Mouse (Mus musculus): Measurements from ENCODE around the gene Siae. TPM values are rescaled to one million over a fixed set of nuclear protein-coding genes. Genes with fewer than 3 reads are reported as not detected.

The Siae gene
- polyA plus RNA-seq, 1 experiment from 2014 or later = 7.7 TPM

DNA sequence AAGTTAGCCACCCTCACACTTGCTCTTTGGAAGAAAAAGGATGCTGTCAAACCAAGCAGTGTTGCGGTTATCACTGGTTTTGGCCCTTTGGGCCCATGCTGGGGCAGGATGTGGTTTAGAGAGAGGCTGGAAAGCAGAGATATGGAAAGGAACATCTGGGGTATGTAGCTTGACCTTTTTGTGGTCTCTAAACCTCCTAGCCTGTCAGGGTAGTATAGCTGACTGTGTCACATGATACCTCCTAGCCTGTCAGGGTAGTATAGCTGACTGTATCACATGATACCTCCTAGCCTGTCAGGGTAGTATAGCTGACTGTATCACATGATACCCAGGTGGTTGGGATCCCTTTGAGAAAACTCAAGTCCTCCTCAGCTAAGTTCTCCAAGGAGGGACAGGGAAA, 1.2 kb upstream of the Siae start:
- Histone ChIP-seq H3K9ac (replicated peaks; ENCODE audit: low read depth) (no peak overlapping the region), H3K27me3 (replicated peaks; ENCODE audit: insufficient read depth, low read length) (peaks cover 6% of the 10 kb centered on the region; the same call in 1 of the 2 replicates), H3K27ac (ENCODE audit: low read length) (no peak overlapping the region), H3K36me3 (ENCODE audit: insufficient read depth, low read length) (no peaks in the 10 kb centered on the region), H3K4me2 (replicated peaks; ENCODE audit: low read depth, low read length) (no peak overlapping the region), H3K9me3 (ENCODE audit: low read length) (no peaks in the 10 kb centered on the region), H3K4me1 (ENCODE audit: insufficient read depth, low read depth, low read length) (peaks cover 8% of the 10 kb centered on the region), H3K4me3 (ENCODE audit: low read depth, low read length) (no peak overlapping the region)
- ATAC-seq = no peak
- WGBS = 90% methylated on average over 1 of the region's 1 CpGs
- TF ChIP-seq CTCF (IDR thresholded peaks at IDR 0.05) (no peak), EP300 (IDR thresholded peaks at IDR 0.05) (no peak)
- DNase-seq (ENCODE audit: low spot score) = peak; percentile 4

DNA sequence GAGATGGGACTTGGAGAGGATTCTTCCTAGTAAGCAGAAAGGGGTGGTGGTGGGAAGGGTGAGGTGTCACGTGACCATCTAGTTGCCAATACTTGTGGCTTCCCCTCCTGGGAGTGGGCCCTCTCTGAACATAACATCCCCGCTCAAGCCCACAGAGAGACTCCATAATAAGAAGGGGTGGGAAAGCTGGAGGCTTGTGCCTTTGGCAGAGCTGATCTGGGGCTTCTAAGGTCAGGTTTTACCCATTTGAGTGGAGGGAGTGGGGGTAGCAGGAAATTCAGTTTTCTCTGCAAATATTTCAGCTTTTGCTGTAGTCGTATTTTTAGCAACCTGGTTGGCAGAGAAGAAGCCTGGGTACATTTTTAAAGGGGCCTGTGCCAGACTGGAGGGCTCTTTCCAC, 868 bp downstream of the Siae start:
- 65% methylated on average over 3 of the region's 3 CpGs for WGBS
- H3K27ac ChIP-seq (ENCODE audit: low read length) = no peak overlapping the region
- H3K4me1 ChIP-seq (ENCODE audit: insufficient read depth, low read depth, low read length) = peaks cover 8% of the 10 kb centered on the region
- no peaks in the 10 kb centered on the region for H3K36me3 ChIP-seq (ENCODE audit: insufficient read depth, low read length)
- no peak overlapping the region for H3K4me2 ChIP-seq (replicated peaks; ENCODE audit: low read depth, low read length)
- H3K9me3 ChIP-seq (ENCODE audit: low read length) = no peaks in the 10 kb centered on the region
- TF ChIP-seq EP300 (IDR thresholded peaks at IDR 0.05) = no peak
- no peak for TF ChIP-seq CTCF (IDR thresholded peaks at IDR 0.05)
- peaks cover 6% of the 10 kb centered on the region; the same call in 1 of the 2 replicates for H3K27me3 ChIP-seq (replicated peaks; ENCODE audit: insufficient read depth, low read length)
- H3K4me3 ChIP-seq (ENCODE audit: low read depth, low read length) = no peak overlapping the region
- DNase-seq (ENCODE audit: low spot score) (no peak), ATAC-seq (no peak)
- H3K9ac ChIP-seq (replicated peaks; ENCODE audit: low read depth) = no peak overlapping the region

DNA sequence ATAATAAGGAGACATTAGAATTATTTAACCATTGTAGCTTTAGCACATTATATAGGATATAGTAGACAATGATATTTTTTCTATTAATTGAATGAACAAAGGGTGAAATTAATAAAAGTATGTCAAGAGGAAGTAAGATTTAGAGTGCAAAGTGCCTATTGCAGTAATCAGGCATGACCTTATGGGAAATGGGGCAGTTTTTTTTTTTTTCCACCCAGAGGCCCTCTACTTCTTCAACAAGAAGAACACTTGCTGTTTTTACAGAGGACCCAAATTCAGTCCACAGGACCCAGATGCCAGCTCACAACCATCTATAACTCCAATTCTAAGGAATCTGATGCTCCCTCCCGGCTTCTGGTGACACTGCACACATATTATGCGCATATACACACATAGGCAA, 5.1 kb downstream of the Siae start:
- no peak overlapping the region for H3K9ac ChIP-seq (replicated peaks; ENCODE audit: low read depth)
- TF ChIP-seq CTCF (IDR thresholded peaks at IDR 0.05) (no peak), EP300 (IDR thresholded peaks at IDR 0.05) (no peak)
- no peak overlapping the region for H3K4me3 ChIP-seq (ENCODE audit: low read depth, low read length)
- DNase-seq (ENCODE audit: low spot score) (no peak), ATAC-seq (no peak)
- H3K36me3 ChIP-seq (ENCODE audit: insufficient read depth, low read length) = no peaks in the 10 kb centered on the region
- 93% methylated on average over 2 of the region's 2 CpGs for WGBS
- H3K27ac ChIP-seq (ENCODE audit: low read length) = no peak overlapping the region
- no peaks in the 10 kb centered on the region for H3K9me3 ChIP-seq (ENCODE audit: low read length)
- H3K4me1 ChIP-seq (ENCODE audit: insufficient read depth, low read depth, low read length) = no peaks in the 10 kb centered on the region
- no peaks in the 10 kb centered on the region for H3K27me3 ChIP-seq (replicated peaks; ENCODE audit: insufficient read depth, low read length)
- H3K4me2 ChIP-seq (replicated peaks; ENCODE audit: low read depth, low read length) = no peak overlapping the region

DNA sequence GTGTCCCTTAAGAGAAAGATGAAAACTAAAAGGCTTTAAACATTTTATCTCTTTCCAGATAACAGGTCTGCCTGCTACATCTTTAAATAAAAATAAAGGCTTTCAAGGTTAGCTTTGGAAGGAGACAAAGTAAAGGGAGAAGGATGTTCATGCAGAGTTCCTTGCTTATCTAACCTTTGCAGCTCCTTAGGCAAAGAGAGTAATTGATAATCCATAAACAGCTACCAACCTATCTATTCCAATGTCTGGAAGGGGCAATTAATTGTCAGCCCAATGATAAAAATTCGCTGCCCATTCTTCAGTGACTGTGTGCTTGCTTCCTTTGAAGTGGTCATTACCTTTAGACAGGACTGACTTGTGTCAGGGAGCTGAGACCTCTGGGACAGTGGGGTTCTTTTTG, 8.3 kb downstream of the Siae start:
- H3K4me3 ChIP-seq (ENCODE audit: low read depth, low read length) = no peak overlapping the region
- no peaks in the 10 kb centered on the region for H3K36me3 ChIP-seq (ENCODE audit: insufficient read depth, low read length)
- DNase-seq (ENCODE audit: low spot score) (no peak), ATAC-seq (no peak)
- TF ChIP-seq CTCF (IDR thresholded peaks at IDR 0.05) (no peak), EP300 (IDR thresholded peaks at IDR 0.05) (no peak)
- no peak overlapping the region for H3K9ac ChIP-seq (replicated peaks; ENCODE audit: low read depth)
- H3K4me2 ChIP-seq (replicated peaks; ENCODE audit: low read depth, low read length) = no peak overlapping the region
- no peak overlapping the region for H3K27ac ChIP-seq (ENCODE audit: low read length)
- peaks cover 4% of the 10 kb centered on the region; the same call in 1 of the 2 replicates for H3K4me1 ChIP-seq (ENCODE audit: insufficient read depth, low read depth, low read length)
- H3K27me3 ChIP-seq (replicated peaks; ENCODE audit: insufficient read depth, low read length) = no peaks in the 10 kb centered on the region
- H3K9me3 ChIP-seq (ENCODE audit: low read length) = no peaks in the 10 kb centered on the region
- WGBS = 44% methylated on average over 1 of the region's 1 CpGs

DNA sequence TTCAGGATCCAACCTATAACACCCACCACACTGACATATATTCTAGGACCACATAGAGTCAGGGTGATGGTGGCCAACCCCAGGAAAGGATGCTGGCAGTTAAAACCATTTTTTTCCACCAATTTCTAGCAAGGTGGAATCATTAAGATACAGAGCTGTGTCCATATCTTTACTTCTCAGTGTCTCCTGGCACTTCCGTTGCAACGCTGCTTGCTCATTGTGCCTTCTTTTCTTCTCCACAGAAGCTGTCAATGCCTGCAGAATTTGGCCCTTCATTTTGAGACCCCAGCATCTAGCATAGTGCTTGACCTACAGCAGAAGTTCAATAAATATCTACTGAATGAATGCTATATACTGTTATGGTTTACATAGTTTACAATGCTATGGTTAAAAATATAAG, 11.5 kb downstream of the Siae start:
- Histone ChIP-seq H3K4me1 (ENCODE audit: insufficient read depth, low read depth, low read length) (peaks cover 7% of the 10 kb centered on the region; the same call in 1 of the 2 replicates), H3K9ac (replicated peaks; ENCODE audit: low read depth) (no peak overlapping the region), H3K4me3 (ENCODE audit: low read depth, low read length) (no peak overlapping the region), H3K36me3 (ENCODE audit: insufficient read depth, low read length) (no peaks in the 10 kb centered on the region), H3K9me3 (ENCODE audit: low read length) (no peaks in the 10 kb centered on the region), H3K4me2 (replicated peaks; ENCODE audit: low read depth, low read length) (no peak overlapping the region), H3K27me3 (replicated peaks; ENCODE audit: insufficient read depth, low read length) (no peaks in the 10 kb centered on the region), H3K27ac (ENCODE audit: low read length) (no peak overlapping the region)
- TF ChIP-seq CTCF (IDR thresholded peaks at IDR 0.05) = no peak
- TF ChIP-seq EP300 (IDR thresholded peaks at IDR 0.05) = no peak
- DNase-seq (ENCODE audit: low spot score) (no peak), ATAC-seq (no peak)
- 95% methylated on average over 2 of the region's 2 CpGs for WGBS

DNA sequence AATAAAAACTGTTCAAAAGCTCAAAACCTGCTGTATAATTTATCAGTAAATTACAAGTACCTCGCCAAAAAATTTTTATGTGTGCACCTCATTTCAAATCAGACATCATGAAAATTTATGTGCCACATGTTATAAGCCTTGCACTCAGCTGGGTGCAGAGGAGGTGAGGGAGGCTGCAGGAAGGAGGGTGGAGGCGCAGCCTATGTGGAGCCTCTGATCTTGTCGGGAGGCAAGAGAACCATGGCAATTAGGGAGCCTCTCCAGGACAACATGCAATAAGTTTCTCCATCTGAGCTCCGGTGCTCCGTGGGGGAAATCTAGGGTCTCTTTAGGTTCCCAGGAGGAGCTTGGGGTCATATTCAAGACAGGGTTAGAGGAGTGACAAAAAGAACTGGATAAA, 12.0 kb downstream of the Siae start:
- Histone ChIP-seq H3K9me3 (ENCODE audit: low read length) (no peaks in the 10 kb centered on the region), H3K4me1 (ENCODE audit: insufficient read depth, low read depth, low read length) (peaks cover 7% of the 10 kb centered on the region; the same call in 1 of the 2 replicates), H3K36me3 (ENCODE audit: insufficient read depth, low read length) (no peaks in the 10 kb centered on the region), H3K27ac (ENCODE audit: low read length) (no peak overlapping the region), H3K4me3 (ENCODE audit: low read depth, low read length) (no peak overlapping the region), H3K4me2 (replicated peaks; ENCODE audit: low read depth, low read length) (peak overlapping the region; percentile 33; the same call in 1 of the 2 replicates), H3K9ac (replicated peaks; ENCODE audit: low read depth) (no peak overlapping the region), H3K27me3 (replicated peaks; ENCODE audit: insufficient read depth, low read length) (no peaks in the 10 kb centered on the region)
- WGBS = 47% methylated on average over 5 of the region's 5 CpGs
- no peak for ATAC-seq
- DNase-seq (ENCODE audit: low spot score) = no peak
- TF ChIP-seq CTCF (IDR thresholded peaks at IDR 0.05) = no peak
- no peak for TF ChIP-seq EP300 (IDR thresholded peaks at IDR 0.05)
